Mouse (Mus musculus) ES-E14 (cell line): ENCODE data around the gene Pramef12. TPM values are rescaled to one million over a fixed set of nuclear protein-coding genes. Genes with fewer than 3 reads are reported as not detected.
A peak's percentile ranks its signal among the peaks of the same experiment; 100 is the strongest.

Experiments used
- DNase-seq: peaks from one replicate; pipeline ENCODE4 v3.0.0-alpha.2; 2013; ENCODE audit warnings: low read depth, low spot score
- H3K27ac ChIP-seq: 2 replicates; pipeline ENCODE4 v1.5.1; 2012; ENCODE audit warnings: low read depth, mild to moderate bottlenecking, low read length, moderate library complexity, mixed read lengths; ENCODE audit not compliant: poor library complexity, insufficient read depth, severe bottlenecking
- H3K36me3 ChIP-seq: 2 replicates; pipeline ENCODE4 v1.6.1; 2012; ENCODE audit warnings: mild to moderate bottlenecking, low read length, moderate library complexity, mixed read lengths; ENCODE audit not compliant: control insufficient read depth, poor library complexity, insufficient read depth, severe bottlenecking
- H3K4me1 ChIP-seq, 2 experiments: fragments of 150-350 bp in 1 of 2; sonication (generic) in 1 of 2; 2 replicates each; pipeline ENCODE4 v1.6.1; 2012; ENCODE audit warnings: low read length in 2 of 2, mild to moderate bottlenecking in 1 of 2, mixed read lengths in 1 of 2; ENCODE audit not compliant: control insufficient read depth in 2 of 2, insufficient read depth in 2 of 2, poor library complexity in 1 of 2
- H3K4me3 ChIP-seq, 2 experiments: fragments of 150-350 bp in 1 of 2; sonication (generic) in 1 of 2; 2 replicates each; pipeline ENCODE4 v1.5.1; 2012; ENCODE audit warnings: low read length in 2 of 2, low read depth in 1 of 2, mild to moderate bottlenecking in 1 of 2, mixed read lengths in 1 of 2; ENCODE audit not compliant: insufficient read depth in 1 of 2, poor library complexity in 1 of 2, severe bottlenecking in 1 of 2
- H3K9ac ChIP-seq: 2 replicates; pipeline ENCODE4 v1.6.1; 2012; ENCODE audit warnings: low read depth, mild to moderate bottlenecking, low read length, mixed read lengths; ENCODE audit not compliant: poor library complexity, insufficient read depth, severe bottlenecking
- H3K9me3 ChIP-seq: fragments of 150-350 bp; sonication (generic); 2 replicates; pipeline ENCODE4 v1.6.1; 2012; ENCODE audit warnings: low read depth, mild to moderate bottlenecking, low read length; ENCODE audit not compliant: control insufficient read depth, insufficient read depth
- CHD2 ChIP-seq: IDR thresholded peaks from 2 replicates; pipeline ENCODE4 v1.6.1; 2014; ENCODE audit warnings: mild to moderate bottlenecking, low read depth, low read length, inconsistent platforms
- HCFC1 ChIP-seq: IDR thresholded peaks from 2 replicates; pipeline ENCODE4 v1.6.1; 2012; ENCODE audit warnings: low read length, inconsistent platforms, borderline replicate concordance; ENCODE audit not compliant: insufficient read depth
- MAFK ChIP-seq: IDR thresholded peaks from 2 replicates; pipeline ENCODE4 v1.6.1; 2014; ENCODE audit warnings: mild to moderate bottlenecking, low read depth, low read length, inconsistent platforms; ENCODE audit not compliant: insufficient read depth
- ZC3H11A ChIP-seq: IDR thresholded peaks from 2 replicates; pipeline ENCODE4 v1.6.1; 2012; ENCODE audit warnings: low read depth, mild to moderate bottlenecking, inconsistent platforms, low read length, borderline replicate concordance
- ZNF384 ChIP-seq: IDR thresholded peaks from 2 replicates; pipeline ENCODE4 v1.6.1; 2012; ENCODE audit warnings: low read depth, low read length, inconsistent platforms
- in situ Hi-C, 2 experiments: fragments of 600-800 bp; cut with MboI; formaldehyde crosslinking; loops; one replicate each; pipeline ENCODE4 v1.15.1; 2025; ENCODE audit warnings: low sequenced_read_pairs in 2 of 2, inconsistent platforms in 1 of 2; ENCODE audit not compliant: unreplicated experiment in 2 of 2
- total RNA-seq: library from RNA; depleted of rRNA; stranded (reverse); fragments of 300-350 nt; gene quantifications from 2 replicates; pipeline ENCODE4 v1.2.3, GENCODE M21; 2012

Gene Pramef12
- total RNA-seq, 1 experiment = 20.3 TPM

- Histone ChIP-seq H3K27ac (no peak within 1 kb of the TSS), H3K9ac (no peak within 1 kb of the TSS), H3K36me3 (no peaks in the 10 kb centered on the region), H3K9me3 (no peaks in the 10 kb centered on the region), H3K4me1 (no peaks in the 10 kb centered on the region), H3K4me3 (no peak within 1 kb of the TSS)
- DNase-seq = no peak
- TF ChIP-seq CHD2 (no peak), ZC3H11A (no peak), MAFK (no peak), HCFC1 (no peak), ZNF384 (no peak)
- in situ Hi-C loops = no loop called here
Observed at GRCm38 (mm10) chr4:144438672-144439071, 30.4 kb upstream of the Pramef12 start, which contains the start of gene 1700012P22Rik. 1700012P22Rik (minus strand) TSS chr4:144438772.

GRCm38 (mm10) chr4:144433216-144433615 lies 25.0 kb upstream of the Pramef12 start:
- Histone ChIP-seq H3K27ac (no peak overlapping the region), H3K4me3 (no peak overlapping the region), H3K9me3 (no peaks in the 10 kb centered on the region), H3K36me3 (no peaks in the 10 kb centered on the region), H3K4me1 (no peaks in the 10 kb centered on the region), H3K9ac (no peak overlapping the region)
- TF ChIP-seq ZNF384 = no peak
- no peak for TF ChIP-seq MAFK
- TF ChIP-seq ZC3H11A = no peak
- TF ChIP-seq HCFC1 = no peak
- TF ChIP-seq CHD2 = no peak
- DNase-seq = no peak
- in situ Hi-C loops = no loop called here

- TF ChIP-seq ZC3H11A = no peak
- no peak for TF ChIP-seq MAFK
- TF ChIP-seq ZNF384 = no peak
- no peak for TF ChIP-seq CHD2
- TF ChIP-seq HCFC1 = no peak
- no peak overlapping the region for H3K9ac ChIP-seq
- no peaks in the 10 kb centered on the region for H3K4me1 ChIP-seq
- in situ Hi-C loops = no loop called here
- H3K9me3 ChIP-seq = no peaks in the 10 kb centered on the region
- no peak for DNase-seq
- no peaks in the 10 kb centered on the region for H3K36me3 ChIP-seq
- H3K27ac ChIP-seq = no peak overlapping the region
- H3K4me3 ChIP-seq = no peak overlapping the region
Observed at GRCm38 (mm10) chr4:144430723-144431122, 22.5 kb upstream of the Pramef12 start.

- Histone ChIP-seq H3K36me3 (no peaks in the 10 kb centered on the region), H3K4me3 (no peak overlapping the region), H3K4me1 (no peaks in the 10 kb centered on the region), H3K9me3 (no peaks in the 10 kb centered on the region), H3K27ac (no peak overlapping the region), H3K9ac (no peak overlapping the region)
- in situ Hi-C loops = no loop called here
- peak; percentile 56 for DNase-seq
- TF ChIP-seq CHD2 (no peak), ZNF384 (no peak), ZC3H11A (peak; percentile 43; the same call in 1 of the 2 replicates), HCFC1 (no peak)
Observed at GRCm38 (mm10) chr4:144428868-144429267, 20.6 kb upstream of the Pramef12 start.

- TF ChIP-seq HCFC1 (no peak), MAFK (no peak), CHD2 (no peak), ZNF384 (no peak), ZC3H11A (no peak)
- Histone ChIP-seq H3K36me3 (no peaks in the 10 kb centered on the region), H3K27ac (no peak overlapping the region), H3K4me1 (no peaks in the 10 kb centered on the region), H3K9me3 (no peaks in the 10 kb centered on the region), H3K9ac (no peak overlapping the region), H3K4me3 (no peak overlapping the region)
- no peak for DNase-seq
- in situ Hi-C loops = no loop called here
Observed at GRCm38 (mm10) chr4:144424590-144424989, 16.3 kb upstream of the Pramef12 start.
